Mouse (Mus musculus) testis, adult 2 months (tissue): ENCODE results near the gene Senp1.

Experiments
- CTCF ChIP-seq: fragments of 200-500 bp; IDR thresholded peaks from 2 replicates; pipeline ENCODE4 v1.5.1; 2012; ENCODE audit warnings: low read depth, mild to moderate bottlenecking, inconsistent platforms, low read length, moderate library complexity; ENCODE audit not compliant: control insufficient read depth, insufficient read depth, insufficient replicate concordance
- POLR2A ChIP-seq: fragments of 200-500 bp; IDR thresholded peaks from 2 replicates; pipeline ENCODE4 v1.6.1; 2012; ENCODE audit warnings: low read depth, mild to moderate bottlenecking, inconsistent platforms, low read length, moderate library complexity; ENCODE audit not compliant: control insufficient read depth

DNA sequence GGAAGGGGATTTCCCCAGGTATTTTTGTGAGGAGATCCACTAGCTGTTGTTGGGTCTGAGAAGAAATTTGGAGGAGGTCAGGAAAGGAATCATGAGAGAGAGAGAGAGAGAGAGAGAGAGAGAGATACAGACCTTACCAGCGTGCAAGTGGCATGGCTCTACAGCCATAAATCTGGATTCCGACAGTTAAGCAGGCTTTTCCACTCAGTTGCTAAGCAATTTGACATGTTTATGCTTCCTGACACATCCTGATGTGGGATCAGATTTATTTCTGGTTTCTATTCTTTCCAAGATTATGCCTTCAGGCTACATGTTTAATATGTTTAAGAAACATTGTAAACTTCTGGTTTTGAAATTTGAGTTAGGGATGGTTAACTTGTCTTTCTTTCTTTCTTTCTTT, 71.7 kb downstream of the Senp1 start:
- TF ChIP-seq POLR2A (no peak), CTCF (no peak)
